19 mouse cellular contexts compared by ENCODE assay signal in genomic region chr14:106180616-106181015, GRCm38 (mm10).
"Had no signal": no experiment of that assay in that cellular context is flagged by ENCODE, and none has a peak within 500 bp of the region (broad histone marks: within the 10 kb centered on the region; RNA-seq: fewer than 3 reads in every experiment).

No protein-coding gene starts in this region.

- DNase-seq: lung, adult 18-20 months; lung, embryonic 14.5 days; lung, postnatal 10 days; lung, postnatal 4 days; midbrain, embryonic 14.5 days; retina, postnatal 1 day; right cerebral cortex, adult 18-20 months; right cerebral cortex, postnatal 25 days; right cerebral cortex, postnatal 4 days; spleen, adult 18-20 months; thymus, adult 18-20 months; thymus, postnatal 14 days; thymus, postnatal 36 days had no signal

- ATAC-seq: midbrain, embryonic 16.5 days had no signal

- H3K9ac ChIP-seq: lung, embryonic 14.5 days; midbrain, embryonic 12.5 days; neural tube, embryonic 13.5 days; neural tube, embryonic 15.5 days had no signal

- H3K4me1 ChIP-seq: midbrain, embryonic 12.5 days; neural tube, embryonic 13.5 days; neural tube, embryonic 15.5 days had no signal

- H3K9me3 ChIP-seq: midbrain, embryonic 10.5 days; midbrain, embryonic 12.5 days; neural tube, embryonic 13.5 days; neural tube, embryonic 15.5 days had no signal

- H3K36me3 ChIP-seq: midbrain, embryonic 10.5 days; midbrain, embryonic 12.5 days; neural tube, embryonic 13.5 days; neural tube, embryonic 15.5 days had no signal

- H3K27ac ChIP-seq: midbrain, embryonic 10.5 days; midbrain, embryonic 12.5 days; neural tube, embryonic 13.5 days; neural tube, embryonic 15.5 days had no signal

- H3K27me3 ChIP-seq: midbrain, embryonic 12.5 days; neural tube, embryonic 13.5 days; neural tube, embryonic 15.5 days had no signal

- H3K4me3 ChIP-seq: midbrain, embryonic 10.5 days; midbrain, embryonic 12.5 days; myocyte; neural tube, embryonic 13.5 days; neural tube, embryonic 15.5 days had no signal

- H3K4me2 ChIP-seq: lung, embryonic 14.5 days; midbrain, embryonic 12.5 days; neural tube, embryonic 13.5 days; neural tube, embryonic 15.5 days had no signal
